Mouse (Mus musculus): ENCODE data around the gene C1qtnf5. TPM values are rescaled to one million over a fixed set of nuclear protein-coding genes. Genes with fewer than 3 reads are reported as not detected.

Gene C1qtnf5
- polyA plus RNA-seq, 1 experiment from 2014 or later = 0.50 TPM

DNA sequence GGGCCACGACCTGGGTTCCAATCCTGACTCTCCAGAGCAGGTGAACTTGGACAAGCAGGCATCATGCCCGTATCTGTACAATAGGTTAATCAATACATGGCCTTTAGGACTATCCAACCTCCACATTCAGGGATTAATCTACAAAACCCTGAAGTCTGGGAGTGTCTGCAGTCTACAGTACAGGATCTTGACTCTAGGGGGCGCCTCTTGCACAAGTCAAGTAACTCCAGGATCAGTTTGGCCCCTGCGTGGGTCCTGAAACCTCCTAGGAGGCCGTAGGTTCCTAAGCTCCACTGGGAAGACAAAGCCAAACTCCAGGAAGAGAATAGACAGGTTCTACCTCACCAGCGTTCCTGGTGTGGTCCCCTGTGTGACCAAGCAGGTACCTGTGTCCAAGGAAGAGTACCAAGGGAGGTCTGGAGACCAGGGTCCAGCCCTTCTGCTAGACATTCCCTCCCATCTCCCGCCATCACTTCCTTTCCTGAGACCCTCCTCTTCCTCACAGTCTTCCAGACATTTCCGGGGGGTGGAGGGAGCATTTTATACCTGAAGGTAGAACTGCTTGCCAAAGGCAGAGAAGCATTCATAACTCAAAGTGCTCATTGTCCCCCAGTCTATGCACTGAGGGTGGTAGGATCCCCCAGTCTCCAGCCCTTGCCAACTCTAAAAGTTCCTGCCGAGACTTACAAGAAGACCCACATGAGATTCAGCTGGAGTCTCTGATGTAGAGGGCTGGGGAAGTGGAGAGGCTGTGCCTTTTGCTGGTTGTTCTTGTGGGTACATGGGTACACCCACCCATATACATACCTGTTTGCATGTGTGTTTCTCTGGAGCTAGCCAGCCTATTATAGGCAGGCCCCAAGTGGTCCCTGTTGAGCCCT is 32.4 kb upstream of the C1qtnf5 start:
- Histone ChIP-seq H3K4me3 (no peak overlapping the region), H3K4me1 (peaks cover 86% of the 10 kb centered on the region), H3K27me3 (ENCODE audit: insufficient read depth, poor library complexity, severe bottlenecking) (no peaks in the 10 kb centered on the region), H3K27ac (no peak overlapping the region), H3K9me3 (no peaks in the 10 kb centered on the region), H3K36me3 (peaks cover 15% of the 10 kb centered on the region)
- 56% methylated on average over 9 of the region's 9 CpGs for WGBS
- DNase-seq (ENCODE audit: low spot score) = no peak

DNA sequence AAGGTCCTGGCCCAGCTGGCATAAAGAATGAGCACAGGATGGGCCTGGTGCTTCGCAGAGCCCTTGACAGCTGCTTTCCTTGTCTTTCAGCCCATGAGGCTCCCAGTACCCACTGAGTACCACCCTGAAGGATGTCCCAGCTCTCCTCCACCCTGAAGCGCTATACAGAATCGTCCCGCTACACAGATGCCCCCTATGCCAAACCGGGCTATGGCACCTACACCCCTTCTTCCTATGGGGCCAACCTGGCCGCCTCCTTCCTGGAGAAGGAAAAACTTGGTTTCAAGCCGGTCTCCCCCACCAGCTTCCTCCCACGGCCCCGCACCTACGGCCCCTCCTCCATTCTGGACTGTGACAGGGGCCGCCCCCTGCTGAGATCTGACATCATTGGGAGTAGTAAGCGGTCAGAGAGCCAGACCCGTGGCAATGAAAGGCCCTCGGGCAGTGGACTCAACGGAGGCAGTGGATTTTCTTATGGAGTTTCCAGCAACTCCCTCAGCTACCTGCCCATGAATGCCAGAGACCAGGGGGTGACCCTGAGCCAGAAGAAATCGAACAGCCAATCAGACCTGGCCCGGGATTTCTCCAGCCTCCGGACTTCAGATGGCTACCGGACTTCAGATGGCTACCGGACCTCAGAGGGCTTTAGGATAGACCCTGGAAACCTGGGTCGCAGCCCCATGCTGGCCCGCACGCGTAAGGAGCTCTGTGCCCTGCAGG is 31.6 kb upstream of the C1qtnf5 start:
- Histone ChIP-seq H3K27me3 (ENCODE audit: insufficient read depth, poor library complexity, severe bottlenecking) (no peaks in the 10 kb centered on the region), H3K4me1 (peaks cover 87% of the 10 kb centered on the region), H3K27ac (no peak overlapping the region), H3K36me3 (peaks cover 15% of the 10 kb centered on the region), H3K4me3 (no peak overlapping the region), H3K9me3 (no peaks in the 10 kb centered on the region)
- DNase-seq (ENCODE audit: low spot score) = no peak
- WGBS = 72% methylated on average over 24 of the region's 24 CpGs

DNA sequence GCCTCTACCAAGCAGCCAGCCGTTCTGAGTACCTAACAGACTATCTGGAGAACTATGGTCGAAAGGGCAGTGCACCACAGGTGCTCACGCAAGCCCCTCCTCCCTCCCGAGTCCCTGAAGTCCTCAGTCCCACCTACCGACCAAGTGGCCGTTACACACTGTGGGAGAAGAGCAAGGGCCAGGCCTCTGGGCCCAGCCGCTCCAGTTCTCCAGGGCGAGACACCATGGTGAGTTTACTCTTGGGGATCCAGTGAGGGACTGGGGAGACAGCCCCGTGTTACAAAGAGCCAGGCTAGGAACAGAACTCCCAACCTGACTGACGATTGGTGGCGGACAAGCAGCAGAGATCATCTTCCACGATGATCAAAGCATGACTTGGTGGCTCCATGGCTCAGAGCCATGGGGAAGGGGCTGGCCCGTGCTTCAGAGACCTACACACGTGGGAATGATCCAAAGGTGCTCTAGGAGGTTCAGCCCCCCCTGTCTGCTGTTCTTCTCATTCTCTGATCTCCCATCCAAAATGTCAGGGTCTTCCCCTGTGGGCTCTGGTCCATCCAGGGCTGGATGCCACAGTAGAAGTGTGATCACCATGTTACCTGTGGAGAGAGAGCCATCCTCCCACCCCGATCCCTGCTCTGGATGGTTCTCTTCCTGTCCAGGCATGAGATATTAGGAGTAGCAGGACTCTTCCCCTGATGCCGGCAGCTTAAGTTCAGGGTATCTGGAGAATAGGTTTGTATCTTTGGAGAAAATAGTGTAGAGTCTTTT is 30.9 kb upstream of the C1qtnf5 start:
- WGBS = 64% methylated on average over 16 of the region's 16 CpGs
- Histone ChIP-seq H3K4me1 (peaks cover 85% of the 10 kb centered on the region), H3K4me3 (no peak overlapping the region), H3K27ac (no peak overlapping the region), H3K36me3 (peaks cover 15% of the 10 kb centered on the region), H3K9me3 (no peaks in the 10 kb centered on the region), H3K27me3 (ENCODE audit: insufficient read depth, poor library complexity, severe bottlenecking) (no peaks in the 10 kb centered on the region)
- DNase-seq (ENCODE audit: low spot score) = no peak

DNA sequence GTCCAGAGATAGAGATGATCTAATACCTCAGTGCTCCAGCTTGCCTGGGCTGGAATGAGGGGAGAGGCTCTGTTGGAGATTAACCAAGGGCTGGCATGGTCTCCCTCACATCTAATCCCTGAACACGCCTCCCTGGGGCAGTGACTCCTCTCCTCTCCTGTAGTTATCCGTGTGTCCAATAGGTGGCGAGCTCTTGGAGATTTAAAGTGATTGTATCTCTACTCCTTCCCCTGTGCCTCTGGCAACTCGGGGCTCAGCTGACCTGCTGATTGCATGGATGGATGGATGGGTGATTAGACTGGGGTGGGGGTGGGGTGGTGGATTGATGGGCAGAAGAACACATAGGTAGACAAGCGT is 30.3 kb upstream of the C1qtnf5 start:
- DNase-seq (ENCODE audit: low spot score) = no peak
- no peak overlapping the region for H3K4me3 ChIP-seq
- no peaks in the 10 kb centered on the region for H3K9me3 ChIP-seq
- H3K4me1 ChIP-seq = peaks cover 79% of the 10 kb centered on the region
- H3K27me3 ChIP-seq (ENCODE audit: insufficient read depth, poor library complexity, severe bottlenecking) = no peaks in the 10 kb centered on the region
- 10% methylated on average over 5 of the region's 5 CpGs for WGBS
- H3K27ac ChIP-seq = no peak overlapping the region
- H3K36me3 ChIP-seq = peaks cover 15% of the 10 kb centered on the region

DNA sequence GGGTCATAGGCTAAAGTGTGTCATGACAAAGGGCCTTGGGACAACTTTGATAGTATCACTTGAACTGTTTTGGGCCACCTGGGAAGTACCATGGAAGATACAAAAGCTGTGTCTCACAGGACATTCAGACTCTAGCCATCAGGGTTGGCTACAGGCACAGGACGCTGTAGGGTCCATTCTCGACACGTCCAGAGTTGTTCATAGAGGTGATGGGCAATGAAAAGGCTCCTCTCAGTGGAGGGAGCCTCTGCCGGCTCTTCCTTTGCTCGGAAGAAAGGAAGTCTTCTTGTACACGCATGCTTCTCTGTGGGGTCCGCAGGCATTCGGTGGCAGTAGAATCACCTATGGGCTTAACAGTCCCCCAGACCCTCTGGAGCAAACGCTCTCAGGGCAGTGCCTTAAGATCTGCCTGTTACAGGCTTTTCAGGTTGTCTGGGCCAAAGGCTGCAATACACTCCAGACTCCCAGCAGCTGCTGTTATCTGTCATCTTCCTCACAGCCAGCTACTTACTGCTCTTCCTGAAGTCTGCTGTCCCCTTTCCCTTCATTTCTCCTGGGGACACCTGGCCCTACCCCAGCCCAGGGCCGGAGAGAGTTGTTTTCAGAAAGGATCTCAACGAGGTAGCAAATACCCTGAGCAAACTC is 29.7 kb upstream of the C1qtnf5 start:
- peaks cover 15% of the 10 kb centered on the region for H3K36me3 ChIP-seq
- no peak overlapping the region for H3K4me3 ChIP-seq
- no peaks in the 10 kb centered on the region for H3K27me3 ChIP-seq (ENCODE audit: insufficient read depth, poor library complexity, severe bottlenecking)
- no peak for DNase-seq (ENCODE audit: low spot score)
- H3K4me1 ChIP-seq = peaks cover 76% of the 10 kb centered on the region
- peak overlapping the region; percentile 77; the same call in 1 of the 2 replicates for H3K27ac ChIP-seq
- no peaks in the 10 kb centered on the region for H3K9me3 ChIP-seq
- 77% methylated on average over 11 of the region's 11 CpGs for WGBS

DNA sequence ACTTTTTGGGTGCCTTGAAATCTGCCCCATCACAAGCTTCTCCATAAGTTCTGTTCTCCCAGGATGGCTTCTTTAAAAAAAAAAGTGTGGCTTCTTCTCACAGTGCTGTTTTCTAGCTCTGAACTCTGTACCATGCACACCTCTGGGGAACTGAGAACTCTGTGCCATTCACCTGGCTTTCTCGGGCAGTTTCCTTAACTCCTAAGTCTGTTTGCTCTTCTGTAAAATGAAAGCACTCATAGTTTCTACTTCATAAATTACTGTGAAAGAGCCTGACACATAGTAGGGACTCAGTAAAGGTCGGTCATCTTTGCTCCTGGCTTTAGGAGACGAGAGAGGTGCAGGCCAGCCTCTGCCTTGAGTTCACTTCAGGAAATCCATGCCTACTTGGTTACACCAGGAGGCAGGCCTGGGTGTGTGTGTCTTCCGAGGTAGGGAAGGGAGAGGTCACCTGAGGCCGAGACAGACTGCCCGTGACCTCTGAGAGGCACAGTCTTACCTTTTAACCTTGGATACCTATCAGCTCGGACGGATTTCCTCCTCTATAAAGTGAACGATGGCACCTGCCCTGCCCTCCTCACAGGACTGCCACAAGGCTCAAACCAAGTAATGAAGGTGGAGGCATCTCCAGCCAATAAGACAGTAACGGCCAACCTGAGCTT is 28.8 kb upstream of the C1qtnf5 start:
- WGBS = 80% methylated on average over 10 of the region's 10 CpGs
- peaks cover 18% of the 10 kb centered on the region for H3K36me3 ChIP-seq
- H3K27me3 ChIP-seq (ENCODE audit: insufficient read depth, poor library complexity, severe bottlenecking) = peaks cover 5% of the 10 kb centered on the region; the same call in 1 of the 2 replicates
- H3K27ac ChIP-seq = peak overlapping the region; percentile 77
- peaks cover 76% of the 10 kb centered on the region for H3K4me1 ChIP-seq
- no peak for DNase-seq (ENCODE audit: low spot score)
- peak overlapping the region; percentile 32; the same call in 1 of the 2 replicates for H3K4me3 ChIP-seq
- H3K9me3 ChIP-seq = no peaks in the 10 kb centered on the region

DNA sequence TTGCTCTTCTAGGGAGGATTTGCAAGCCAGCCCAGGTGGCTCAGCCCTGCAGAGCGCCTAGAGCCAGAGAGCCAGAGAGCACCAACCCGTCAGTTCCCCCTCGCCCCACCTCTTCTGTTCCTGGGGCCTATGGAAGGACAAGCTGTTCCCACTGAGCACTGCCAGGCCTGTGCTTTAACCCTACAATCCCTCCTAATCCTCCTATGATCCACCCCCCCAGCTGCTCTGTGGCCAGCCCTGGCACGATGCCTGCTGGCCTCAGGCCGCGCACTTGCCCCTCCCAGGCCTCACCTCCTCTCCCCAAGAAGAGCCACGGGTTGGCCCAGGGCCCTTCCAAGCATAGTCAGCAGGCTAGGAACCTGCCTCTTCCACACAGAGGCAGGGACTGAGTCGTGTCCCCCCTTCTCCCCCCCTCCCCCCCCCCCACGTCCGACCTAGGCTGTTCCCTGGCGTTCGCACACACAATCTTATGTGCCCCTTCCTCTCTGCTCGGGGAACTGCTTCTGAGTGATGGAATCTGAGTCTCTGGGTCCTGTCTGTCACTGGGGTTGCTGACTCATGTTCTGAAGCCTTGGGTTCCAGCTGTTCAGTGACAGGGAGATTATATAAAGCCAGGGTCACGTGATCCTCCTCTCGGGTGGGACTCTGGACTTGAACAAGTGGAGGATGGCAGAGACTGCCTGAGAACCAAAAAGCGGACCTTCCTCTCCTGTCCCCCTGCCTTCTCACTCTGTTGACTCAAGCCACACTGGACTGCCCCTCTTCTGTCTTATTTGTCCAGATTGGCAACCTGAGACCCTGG is 27.9 kb upstream of the C1qtnf5 start:
- peak overlapping the region; percentile 77 for H3K27ac ChIP-seq
- DNase-seq (ENCODE audit: low spot score) = no peak
- H3K4me3 ChIP-seq = peak overlapping the region; percentile 32; the same call in 1 of the 2 replicates
- H3K4me1 ChIP-seq = peaks cover 80% of the 10 kb centered on the region
- WGBS = 29% methylated on average over 16 of the region's 16 CpGs
- H3K9me3 ChIP-seq = no peaks in the 10 kb centered on the region
- H3K27me3 ChIP-seq (ENCODE audit: insufficient read depth, poor library complexity, severe bottlenecking) = peaks cover 11% of the 10 kb centered on the region; the same call in 1 of the 2 replicates
- H3K36me3 ChIP-seq = peaks cover 18% of the 10 kb centered on the region; the same call in 1 of the 2 replicates

DNA sequence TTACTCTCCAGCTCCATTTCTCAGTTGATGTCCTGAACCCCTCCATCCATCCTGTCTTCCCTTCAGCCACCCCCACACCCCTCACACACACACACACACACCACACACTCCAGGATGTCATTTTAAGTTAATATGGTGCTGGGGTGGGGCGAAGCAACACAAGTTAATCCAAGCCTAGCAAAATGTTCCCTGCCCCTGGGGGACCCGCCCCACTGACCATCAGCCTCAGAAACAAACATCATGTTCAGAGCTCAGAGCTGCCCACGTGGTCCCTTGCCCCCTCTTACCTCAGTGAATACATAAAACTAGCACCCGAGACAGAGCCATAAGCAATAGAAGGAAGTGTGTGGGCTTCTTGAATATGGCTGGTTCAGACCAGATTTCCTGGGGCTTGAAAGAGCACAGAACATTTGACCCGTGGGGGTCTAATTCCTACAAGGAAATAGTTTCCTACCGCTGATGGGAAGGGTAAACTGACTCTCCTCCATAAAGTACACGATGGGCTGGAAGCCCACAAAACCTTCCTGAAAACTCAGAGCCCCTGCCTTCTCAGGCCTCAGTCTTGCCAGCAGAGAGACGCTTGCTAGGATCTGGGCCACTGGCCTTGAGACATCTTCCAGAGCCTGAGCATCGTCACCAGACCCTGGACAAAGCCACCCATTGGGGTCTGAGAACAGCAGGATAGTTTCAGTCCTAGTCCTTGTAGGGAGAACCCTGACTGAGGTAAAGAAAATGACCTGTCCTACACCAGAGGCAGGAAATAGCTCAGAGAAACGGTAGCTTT is 26.9 kb upstream of the C1qtnf5 start:
- no peak overlapping the region for H3K4me3 ChIP-seq
- no peak overlapping the region; the same call in 1 of the 2 replicates for H3K27ac ChIP-seq
- no peak for DNase-seq (ENCODE audit: low spot score)
- WGBS = 70% methylated on average over 10 of the region's 10 CpGs
- peaks cover 88% of the 10 kb centered on the region for H3K4me1 ChIP-seq
- H3K27me3 ChIP-seq (ENCODE audit: insufficient read depth, poor library complexity, severe bottlenecking) = peaks cover 11% of the 10 kb centered on the region; the same call in 1 of the 2 replicates
- no peaks in the 10 kb centered on the region for H3K9me3 ChIP-seq
- H3K36me3 ChIP-seq = peaks cover 16% of the 10 kb centered on the region; the same call in 1 of the 2 replicates

DNA sequence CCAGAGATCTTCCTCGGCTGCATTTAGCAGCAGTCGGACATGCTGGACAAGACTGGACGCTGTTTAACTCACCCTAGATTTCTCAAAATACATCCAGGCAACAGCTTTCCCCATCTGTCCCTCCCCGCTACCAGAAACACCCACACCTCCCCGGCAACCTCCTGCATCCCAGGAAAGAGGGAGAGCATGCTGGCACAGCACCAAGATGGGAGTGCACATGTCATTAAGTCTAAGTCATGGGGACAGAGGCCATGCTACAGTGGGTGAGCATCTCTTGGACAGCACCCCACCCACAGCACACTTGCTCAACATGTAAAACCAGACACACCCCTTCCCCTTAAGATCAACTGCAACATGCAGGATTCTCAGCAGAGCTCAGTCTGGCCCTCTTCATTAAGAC is 26.1 kb upstream of the C1qtnf5 start:
- Histone ChIP-seq H3K9me3 (no peaks in the 10 kb centered on the region), H3K4me3 (no peak overlapping the region), H3K4me1 (peaks cover 88% of the 10 kb centered on the region), H3K27me3 (ENCODE audit: insufficient read depth, poor library complexity, severe bottlenecking) (peaks cover 19% of the 10 kb centered on the region; the same call in 1 of the 2 replicates), H3K27ac (no peak overlapping the region), H3K36me3 (peaks cover 9% of the 10 kb centered on the region; the same call in 1 of the 2 replicates)
- WGBS = 75% methylated on average over 5 of the region's 5 CpGs
- DNase-seq (ENCODE audit: low spot score) = no peak

DNA sequence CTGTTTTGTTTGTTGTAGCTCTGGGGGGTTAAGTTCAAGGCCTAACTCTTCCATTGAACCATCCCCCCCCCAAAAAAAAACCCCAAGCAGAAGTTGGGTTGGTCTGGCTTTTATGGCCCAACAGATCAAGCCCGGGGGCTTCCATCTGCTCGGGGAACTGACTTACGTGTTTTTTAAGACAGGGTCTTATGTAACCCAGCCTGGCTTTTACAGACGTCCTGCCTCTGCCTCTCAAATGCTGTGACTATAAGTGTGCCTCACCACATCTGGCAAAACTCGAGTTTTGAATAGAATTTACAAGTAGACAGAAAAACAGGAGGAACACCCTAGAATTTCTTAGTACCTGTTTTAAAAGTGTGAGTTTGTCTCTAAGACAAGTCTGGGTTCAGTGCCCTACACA is 25.5 kb upstream of the C1qtnf5 start:
- DNase-seq (ENCODE audit: low spot score) = no peak
- 80% methylated on average over 5 of the region's 5 CpGs for WGBS
- peaks cover 25% of the 10 kb centered on the region; the same call in 1 of the 2 replicates for H3K27me3 ChIP-seq (ENCODE audit: insufficient read depth, poor library complexity, severe bottlenecking)
- H3K4me1 ChIP-seq = peaks cover 89% of the 10 kb centered on the region
- H3K27ac ChIP-seq = no peak overlapping the region
- 0 out of 2 replicates have a peak, but pooled peaks cover 6% of the 10 kb centered on the region for H3K36me3 ChIP-seq
- no peaks in the 10 kb centered on the region for H3K9me3 ChIP-seq
- H3K4me3 ChIP-seq = no peak overlapping the region

Data from heart, embryonic 10.5 days (tissue).